Mouse (Mus musculus): Measurements from ENCODE around the gene Slc24a3. TPM values are rescaled to one million over a fixed set of nuclear protein-coding genes. Genes with fewer than 3 reads are reported as not detected.

Slc24a3 gene
- total and polyA plus RNA-seq, 2 experiments, result 0.09 to 0.33 TPM

DNA sequence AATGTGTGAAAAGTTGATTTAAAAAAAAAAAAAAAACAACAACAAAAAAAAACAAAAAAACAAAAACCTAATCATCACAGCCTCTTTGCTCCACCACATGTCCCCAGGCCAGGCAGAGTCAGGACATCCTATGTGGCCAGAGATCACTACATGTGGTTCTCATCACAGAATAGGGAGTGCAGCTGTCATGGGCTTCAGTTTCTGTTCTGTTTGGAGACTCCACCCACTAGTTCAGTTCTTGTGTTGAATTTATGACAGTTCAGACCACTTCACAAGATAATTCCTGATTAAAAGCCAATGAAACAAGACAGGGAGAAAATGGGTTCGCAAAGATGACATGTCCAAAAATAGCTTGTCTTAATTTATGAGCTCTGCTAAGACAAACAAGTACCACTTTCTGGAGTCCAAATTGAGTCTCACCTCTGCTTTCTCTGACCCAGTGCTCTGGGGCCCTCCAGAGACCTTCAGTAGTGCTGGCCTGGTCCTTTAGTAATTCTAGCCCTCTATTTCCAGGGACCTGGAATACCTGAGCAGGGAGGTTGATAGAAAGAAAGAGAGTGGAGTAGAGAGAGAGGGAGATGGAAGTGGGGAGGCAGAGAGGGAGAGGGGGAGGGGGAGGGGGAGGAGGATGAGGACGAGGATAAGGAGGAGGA lies 139.8 kb downstream of the Slc24a3 start:
- WGBS, result 84% methylated on average over 2 of the region's 2 CpGs
- H3K27ac ChIP-seq (replicated peaks; ENCODE audit: insufficient read depth, low read depth, low read length), result no peak overlapping the region

GRCm38 (mm10) chr2:145318916-145319315 lies 151.4 kb downstream of the Slc24a3 start:
- no peak overlapping the region for H3K27ac ChIP-seq (replicated peaks; ENCODE audit: insufficient read depth, low read depth, low read length)
- WGBS, result 36% methylated on average over 2 of the region's 2 CpGs
- H3K79me2 ChIP-seq (ENCODE audit: control insufficient read depth, insufficient read depth, low read length), result no peaks in the 10 kb centered on the region
- no peaks in the 10 kb centered on the region for H3K36me3 ChIP-seq (ENCODE audit: control insufficient read depth, insufficient read depth, low read length)
- no peaks in the 10 kb centered on the region for H3K4me1 ChIP-seq (ENCODE audit: control insufficient read depth, insufficient read depth, low read length)
- H3K9ac ChIP-seq (ENCODE audit: low read depth, low read length), result no peak overlapping the region
- TF ChIP-seq CTCF (IDR thresholded peaks at IDR 0.05; ENCODE audit: low read depth, low read length) (no peak), POLR2A (IDR thresholded peaks at IDR 0.05; ENCODE audit: extremely low read depth, insufficient read depth, low read length) (no peak)
- no peak for DNase-seq (ENCODE audit: extremely low read depth, low read depth, low spot score)
- H3K27me3 ChIP-seq (ENCODE audit: control insufficient read depth, insufficient read depth, low read length), result no peaks in the 10 kb centered on the region
- no peak overlapping the region for H3K4me3 ChIP-seq (ENCODE audit: insufficient read depth, low read depth, low read length)

More for the DNA sequence above, 139.8 kb downstream of the Slc24a3 start:
- no peak overlapping the region for H3K9ac ChIP-seq (ENCODE audit: low read depth, low read length)
- H3K79me2 ChIP-seq (ENCODE audit: control insufficient read depth, insufficient read depth, low read length), result no peaks in the 10 kb centered on the region
- no peaks in the 10 kb centered on the region for H3K4me1 ChIP-seq (ENCODE audit: control insufficient read depth, insufficient read depth, low read length)
- H3K4me3 ChIP-seq (ENCODE audit: insufficient read depth, low read depth, low read length), result no peak overlapping the region
- no peaks in the 10 kb centered on the region for H3K27me3 ChIP-seq (ENCODE audit: control insufficient read depth, insufficient read depth, low read length)
- DNase-seq (ENCODE audit: extremely low read depth, low read depth, low spot score), result no peak
- H3K36me3 ChIP-seq (ENCODE audit: control insufficient read depth, insufficient read depth, low read length), result no peaks in the 10 kb centered on the region
- no peak for TF ChIP-seq CTCF (IDR thresholded peaks at IDR 0.05; ENCODE audit: low read depth, low read length)
- TF ChIP-seq POLR2A (IDR thresholded peaks at IDR 0.05; ENCODE audit: extremely low read depth, insufficient read depth, low read length), result no peak

DNA sequence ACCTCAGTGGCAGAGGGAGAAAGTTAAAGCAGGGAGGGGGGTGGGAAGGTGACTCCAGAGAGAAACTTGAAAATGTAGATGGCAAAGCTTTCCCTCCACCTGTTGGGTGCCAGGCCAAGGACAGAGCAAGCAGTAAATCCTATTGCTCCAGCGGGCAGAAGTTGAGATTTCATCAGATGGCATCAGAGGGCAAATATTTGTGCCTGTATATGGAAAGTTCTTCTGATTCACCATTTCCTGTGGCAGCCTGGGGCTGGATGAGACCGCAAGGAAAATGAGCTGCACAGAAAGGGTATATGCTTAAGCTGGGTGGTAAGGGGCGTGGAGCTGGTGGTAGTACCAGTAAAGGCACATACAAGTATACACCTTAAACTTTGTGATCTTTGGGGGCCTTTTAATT lies 153.7 kb downstream of the Slc24a3 start:
- no peak overlapping the region for H3K4me3 ChIP-seq (ENCODE audit: insufficient read depth, low read depth, low read length)
- no peak for DNase-seq (ENCODE audit: extremely low read depth, low read depth, low spot score)
- no peaks in the 10 kb centered on the region for H3K79me2 ChIP-seq (ENCODE audit: control insufficient read depth, insufficient read depth, low read length)
- no peaks in the 10 kb centered on the region for H3K36me3 ChIP-seq (ENCODE audit: control insufficient read depth, insufficient read depth, low read length)
- no peak overlapping the region for H3K27ac ChIP-seq (replicated peaks; ENCODE audit: insufficient read depth, low read depth, low read length)
- no peaks in the 10 kb centered on the region for H3K4me1 ChIP-seq (ENCODE audit: control insufficient read depth, insufficient read depth, low read length)
- no peak overlapping the region for H3K9ac ChIP-seq (ENCODE audit: low read depth, low read length)
- TF ChIP-seq CTCF (IDR thresholded peaks at IDR 0.05; ENCODE audit: low read depth, low read length) (no peak), POLR2A (IDR thresholded peaks at IDR 0.05; ENCODE audit: extremely low read depth, insufficient read depth, low read length) (no peak)
- 87% methylated on average over 3 of the region's 3 CpGs for WGBS
- H3K27me3 ChIP-seq (ENCODE audit: control insufficient read depth, insufficient read depth, low read length), result no peaks in the 10 kb centered on the region

DNA sequence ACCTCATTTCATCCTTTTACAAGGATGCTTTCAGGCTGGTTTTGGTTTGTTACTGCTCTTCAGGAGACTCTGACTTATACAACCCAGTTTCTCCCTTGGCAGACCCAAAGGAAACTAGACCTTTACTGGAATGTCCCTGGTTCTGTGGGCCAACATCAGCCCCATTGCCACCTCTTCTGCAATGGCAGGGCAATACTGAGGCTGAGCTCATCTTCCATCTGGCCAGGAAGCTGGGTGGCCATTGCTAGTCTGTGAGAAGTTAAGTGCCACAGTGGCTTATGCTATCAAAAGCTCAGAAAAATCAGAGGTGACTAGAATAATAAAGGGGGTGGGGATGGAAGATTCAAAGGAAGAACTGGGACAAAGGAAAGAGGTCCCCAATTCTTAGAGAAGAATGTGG lies 154.2 kb downstream of the Slc24a3 start:
- TF ChIP-seq POLR2A (IDR thresholded peaks at IDR 0.05; ENCODE audit: extremely low read depth, insufficient read depth, low read length), result no peak
- Histone ChIP-seq H3K36me3 (ENCODE audit: control insufficient read depth, insufficient read depth, low read length) (no peaks in the 10 kb centered on the region), H3K27me3 (ENCODE audit: control insufficient read depth, insufficient read depth, low read length) (no peaks in the 10 kb centered on the region), H3K27ac (replicated peaks; ENCODE audit: insufficient read depth, low read depth, low read length) (no peak overlapping the region), H3K4me1 (ENCODE audit: control insufficient read depth, insufficient read depth, low read length) (no peaks in the 10 kb centered on the region), H3K4me3 (ENCODE audit: insufficient read depth, low read depth, low read length) (no peak overlapping the region), H3K79me2 (ENCODE audit: control insufficient read depth, insufficient read depth, low read length) (no peaks in the 10 kb centered on the region), H3K9ac (ENCODE audit: low read depth, low read length) (no peak overlapping the region)
- no peak for DNase-seq (ENCODE audit: extremely low read depth, low read depth, low spot score)

GRCm38 (mm10) chr2:145324477-145324876 lies 156.9 kb downstream of the Slc24a3 start:
- Histone ChIP-seq H3K4me3 (ENCODE audit: insufficient read depth, low read depth, low read length) (no peak overlapping the region), H3K4me1 (ENCODE audit: control insufficient read depth, insufficient read depth, low read length) (no peaks in the 10 kb centered on the region), H3K79me2 (ENCODE audit: control insufficient read depth, insufficient read depth, low read length) (no peaks in the 10 kb centered on the region), H3K9ac (ENCODE audit: low read depth, low read length) (no peak overlapping the region), H3K27me3 (ENCODE audit: control insufficient read depth, insufficient read depth, low read length) (no peaks in the 10 kb centered on the region), H3K27ac (replicated peaks; ENCODE audit: insufficient read depth, low read depth, low read length) (no peak overlapping the region), H3K36me3 (ENCODE audit: control insufficient read depth, insufficient read depth, low read length) (no peaks in the 10 kb centered on the region)
- TF ChIP-seq POLR2A (IDR thresholded peaks at IDR 0.05; ENCODE audit: extremely low read depth, insufficient read depth, low read length) (no peak), CTCF (IDR thresholded peaks at IDR 0.05; ENCODE audit: low read depth, low read length) (no peak)
- no peak for DNase-seq (ENCODE audit: extremely low read depth, low read depth, low spot score)
- 80% methylated on average over 3 of the region's 3 CpGs for WGBS

GRCm38 (mm10) chr2:145325852-145326251 lies 158.3 kb downstream of the Slc24a3 start:
- Histone ChIP-seq H3K9ac (ENCODE audit: low read depth, low read length) (no peak overlapping the region), H3K27ac (replicated peaks; ENCODE audit: insufficient read depth, low read depth, low read length) (no peak overlapping the region), H3K27me3 (ENCODE audit: control insufficient read depth, insufficient read depth, low read length) (no peaks in the 10 kb centered on the region), H3K79me2 (ENCODE audit: control insufficient read depth, insufficient read depth, low read length) (no peaks in the 10 kb centered on the region), H3K36me3 (ENCODE audit: control insufficient read depth, insufficient read depth, low read length) (no peaks in the 10 kb centered on the region), H3K4me1 (ENCODE audit: control insufficient read depth, insufficient read depth, low read length) (no peaks in the 10 kb centered on the region), H3K4me3 (ENCODE audit: insufficient read depth, low read depth, low read length) (no peak overlapping the region)
- WGBS, result 87% methylated on average over 4 of the region's 4 CpGs
- TF ChIP-seq POLR2A (IDR thresholded peaks at IDR 0.05; ENCODE audit: extremely low read depth, insufficient read depth, low read length) (no peak), CTCF (IDR thresholded peaks at IDR 0.05; ENCODE audit: low read depth, low read length) (no peak)
- DNase-seq (ENCODE audit: extremely low read depth, low read depth, low spot score), result no peak

Measured in liver, adult 2 months (tissue).